Mouse (Mus musculus): ENCODE data around the gene Mcf2l. TPM values are rescaled to one million over a fixed set of nuclear protein-coding genes. Genes with fewer than 3 reads are reported as not detected.

The Mcf2l gene
- total RNA-seq (2021): 10 to 100 TPM; 23.7 to 57.8 TPM
- long read RNA-seq, experiment 1, partial matches to known transcripts: 20 of 30 reads
- long read RNA-seq, experiment 1, other reads (novel, unspliced or antisense): 9 of 30 reads
- long read RNA-seq, experiment 2, partial matches to known transcripts: 6 of 39 reads
- long read RNA-seq, experiment 2, other reads (novel, unspliced or antisense): 33 of 39 reads

GRCm38 (mm10) chr8:12873357-12874046 is at the start of gene Mcf2l:
TSS of gene Mcf2l (plus strand) at chr8:12873806.
- intact Hi-C loops (cut with DNase I; ENCODE audit: low total_unique reads): no loop called here

GRCm38 (mm10) chr8:12824562-12824961 is 49.0 kb upstream of the Mcf2l start:
- no peak for DNase-seq
- intact Hi-C loops (cut with DNase I; ENCODE audit: low total_unique reads): no loop called here

More at GRCm38 (mm10) chr8:12873357-12874046, at the start of gene Mcf2l:
- peak; percentile 35 for DNase-seq

GRCm38 (mm10) chr8:12825236-12825635 is 48.4 kb upstream of the Mcf2l start:
- intact Hi-C loops (cut with DNase I; ENCODE audit: low total_unique reads): no loop called here
- no peak for DNase-seq

GRCm38 (mm10) chr8:12825686-12826237 is 47.8 kb upstream of the Mcf2l start:
- no peak for DNase-seq
- intact Hi-C loops (cut with DNase I; ENCODE audit: low total_unique reads): no loop called here

GRCm38 (mm10) chr8:12827124-12827523 is 46.5 kb upstream of the Mcf2l start:
- peak; percentile 38 for DNase-seq

GRCm38 (mm10) chr8:12828298-12828697 is 45.3 kb upstream of the Mcf2l start:
- DNase-seq: no peak

More at GRCm38 (mm10) chr8:12827124-12827523, 46.5 kb upstream of the Mcf2l start:
- intact Hi-C loops (cut with DNase I; ENCODE audit: low total_unique reads): no loop called here

GRCm38 (mm10) chr8:12829381-12829780 is 44.2 kb upstream of the Mcf2l start:
- no peak for DNase-seq
- intact Hi-C loops (cut with DNase I; ENCODE audit: low total_unique reads): no loop called here

More at GRCm38 (mm10) chr8:12828298-12828697, 45.3 kb upstream of the Mcf2l start:
- intact Hi-C loops (cut with DNase I; ENCODE audit: low total_unique reads): no loop called here

GRCm38 (mm10) chr8:12831659-12832589 is 41.7 kb upstream of the Mcf2l start:
- intact Hi-C loops (cut with DNase I; ENCODE audit: low total_unique reads): no loop called here
- DNase-seq: no peak

GRCm38 (mm10) chr8:12833616-12834015 is 40.0 kb upstream of the Mcf2l start:
- intact Hi-C loops (cut with DNase I; ENCODE audit: low total_unique reads): no loop called here
- DNase-seq: no peak

GRCm38 (mm10) chr8:12840834-12841233 is 32.8 kb upstream of the Mcf2l start:
- intact Hi-C loops (cut with DNase I; ENCODE audit: low total_unique reads): no loop called here

GRCm38 (mm10) chr8:12842342-12842995 is 31.1 kb upstream of the Mcf2l start:
- intact Hi-C loops (cut with DNase I; ENCODE audit: low total_unique reads): no loop called here
- no peak for DNase-seq

More at GRCm38 (mm10) chr8:12840834-12841233, 32.8 kb upstream of the Mcf2l start:
- DNase-seq: no peak

- intact Hi-C loops (cut with DNase I; ENCODE audit: low total_unique reads): no loop called here
- no peak for DNase-seq
These were observed 29.2 kb upstream of the Mcf2l start for GRCm38 (mm10) chr8:12844347-12844950.

GRCm38 (mm10) chr8:12846447-12846846 is 27.2 kb upstream of the Mcf2l start:
- DNase-seq: no peak
- intact Hi-C loops (cut with DNase I; ENCODE audit: low total_unique reads): no loop called here

- DNase-seq: no peak
- intact Hi-C loops (cut with DNase I; ENCODE audit: low total_unique reads): no loop called here
These were observed 22.4 kb upstream of the Mcf2l start for GRCm38 (mm10) chr8:12851241-12851640.

GRCm38 (mm10) chr8:12856038-12856437 is 17.6 kb upstream of the Mcf2l start:
- no peak for DNase-seq
- intact Hi-C loops (cut with DNase I; ENCODE audit: low total_unique reads): no loop called here

- no peak for DNase-seq
- intact Hi-C loops (cut with DNase I; ENCODE audit: low total_unique reads): no loop called here
These were observed 10.5 kb upstream of the Mcf2l start for GRCm38 (mm10) chr8:12863061-12863460.

GRCm38 (mm10) chr8:12863608-12864007 is 10.0 kb upstream of the Mcf2l start:
- no peak for DNase-seq
- intact Hi-C loops (cut with DNase I; ENCODE audit: low total_unique reads): no loop called here

GRCm38 (mm10) chr8:12865790-12866189 is 7.8 kb upstream of the Mcf2l start:
- DNase-seq: no peak
- intact Hi-C loops (cut with DNase I; ENCODE audit: low total_unique reads): no loop called here

GRCm38 (mm10) chr8:12869661-12870060 is 3.9 kb upstream of the Mcf2l start:
- intact Hi-C loops (cut with DNase I; ENCODE audit: low total_unique reads): no loop called here
- no peak for DNase-seq
